Mouse (Mus musculus) CD4-positive, CD25-positive, alpha-beta regulatory T cell, adult 9 weeks (primary cell): Measurements from ENCODE around the gene Tespa1. TPM values are rescaled to one million over a fixed set of nuclear protein-coding genes. Genes with fewer than 3 reads are reported as not detected.

Source experiments
- polyA plus RNA-seq: library from polyadenylated mRNA; unstranded; fragments of 100-300 nt; shearing (Covaris generic); gene quantifications from one replicate; pipeline ENCODE4 v1.2.1, GENCODE M21; 2017

The Tespa1 gene
- polyA plus RNA-seq, result 277 TPM

DNA sequence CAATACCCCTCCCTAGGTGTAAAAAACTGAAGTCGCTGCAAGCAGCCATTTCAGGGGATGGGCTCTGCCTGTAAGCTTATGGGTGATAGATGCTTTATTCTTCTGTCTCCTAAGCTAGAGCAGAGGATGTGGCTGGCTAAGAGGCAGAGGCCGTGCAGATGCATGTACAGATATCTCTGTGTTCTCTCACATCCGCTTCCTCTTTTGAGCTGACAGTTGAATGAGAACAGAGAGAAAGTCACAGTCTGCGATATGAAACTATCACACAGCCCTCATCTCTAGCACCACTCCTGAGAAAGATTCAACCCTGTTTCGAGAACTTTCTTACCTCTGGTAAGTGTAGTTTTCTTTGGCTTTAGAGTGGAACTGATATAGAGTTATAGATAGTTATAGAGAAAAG, at the start of gene Tespa1:
Tespa1 (plus strand) TSS at position 234 of the 400 bp plus-strand sequence.

DNA sequence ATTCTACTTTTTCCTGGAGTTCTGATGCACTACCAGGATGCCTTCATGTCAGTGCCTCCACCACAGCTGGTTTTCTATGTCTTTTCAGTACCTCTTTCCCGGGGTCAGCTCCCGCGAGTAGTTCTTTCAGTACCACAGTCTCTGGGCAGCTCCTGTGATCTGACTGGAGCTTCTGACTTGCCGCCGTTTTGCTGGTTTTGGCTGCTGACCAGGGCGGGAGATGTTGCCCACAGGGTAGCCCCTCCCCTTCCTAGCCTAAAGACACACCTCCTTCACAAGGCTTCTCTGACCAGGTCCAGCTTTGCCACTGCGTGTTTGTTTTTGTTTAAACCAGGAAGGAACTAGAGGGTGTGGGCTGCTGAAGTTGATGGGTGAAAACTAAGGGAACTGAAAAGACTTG, 42.6 kb upstream of the Tespa1 start, which contains the start of gene Neurod4:
Neurod4 (minus strand) TSS at position 175 of the 400 bp plus-strand sequence.

DNA sequence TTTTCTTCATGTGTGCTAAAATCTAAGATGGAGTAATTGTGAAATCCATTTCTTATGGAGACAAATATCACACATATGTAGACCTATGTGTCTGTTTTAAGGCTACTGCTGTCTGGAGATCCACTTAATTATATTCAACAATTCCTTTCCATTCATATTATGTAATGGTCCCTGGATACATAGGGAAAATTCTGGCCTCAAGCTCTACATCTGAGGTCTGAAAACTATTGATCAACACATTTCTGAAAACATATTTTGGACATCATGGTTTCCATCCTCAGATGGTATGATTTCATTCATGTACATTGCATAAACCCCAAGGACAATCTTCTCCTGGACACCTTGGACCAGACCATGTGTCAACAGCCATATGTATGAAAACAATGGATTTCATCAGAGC, 71.6 kb downstream of the Tespa1 start, which contains the start of gene Vmn2r84:
Vmn2r84 (minus strand) TSS at position 101 of the 400 bp plus-strand sequence.

Other genes with a start within 250 kb of the Tespa1 start
- not detected for gene Olfr823, start 207.5 kb upstream of the Tespa1 start, polyA plus RNA-seq
- not detected for gene Olfr824, start 192.9 kb upstream of the Tespa1 start, polyA plus RNA-seq
- gene Olfr825, start 156.1 kb upstream of the Tespa1 start, polyA plus RNA-seq, result not detected
- not detected for gene Olfr826, start 138.7 kb upstream of the Tespa1 start, polyA plus RNA-seq
- not detected for gene Olfr827, start 108.5 kb upstream of the Tespa1 start, polyA plus RNA-seq
- 0.07 TPM for gene Neurod4, start 42.6 kb upstream of the Tespa1 start, polyA plus RNA-seq
- gene Vmn2r84, start 71.5 kb downstream of the Tespa1 start, polyA plus RNA-seq, result 1.9 TPM
- gene Vmn2r85, start 106.8 kb downstream of the Tespa1 start, polyA plus RNA-seq, result not detected
- not detected for gene Vmn2r86, start 133.2 kb downstream of the Tespa1 start, polyA plus RNA-seq
- not detected for gene Vmn2r87, start 174.5 kb downstream of the Tespa1 start, polyA plus RNA-seq